Mouse (Mus musculus) G1E (cell line): ENCODE results near the gene Rbm28.

Source experiments
- CTCF ChIP-seq: IDR thresholded peaks from 2 replicates; pipeline ENCODE4 v1.5.1; 2012; ENCODE audit warnings: low read depth, low read length, inconsistent platforms, mixed read lengths
- GATA1 ChIP-seq: IDR thresholded peaks from 2 replicates; pipeline ENCODE4 v1.6.1; 2012; ENCODE audit warnings: borderline replicate concordance, low read length, inconsistent platforms, mixed read lengths
- GATA2 ChIP-seq: IDR thresholded peaks from 2 replicates; pipeline ENCODE4 v1.6.1; 2012; ENCODE audit warnings: low read depth, low read length, inconsistent platforms, borderline replicate concordance
- POLR2AphosphoS5 ChIP-seq: IDR thresholded peaks from 2 replicates; pipeline ENCODE4 v1.6.1; 2012; ENCODE audit warnings: low read depth, low read length, inconsistent platforms; ENCODE audit not compliant: insufficient replicate concordance
- TAL1 ChIP-seq: conservative IDR thresholded peaks from 2 replicates; pipeline ENCODE4 v1.6.1; 2012; ENCODE audit warnings: low read depth, low read length, inconsistent platforms, mixed read lengths

- no peak for TF ChIP-seq GATA2
- TF ChIP-seq GATA1 = no peak
- TF ChIP-seq CTCF = no peak
- TF ChIP-seq TAL1 = no peak
- TF ChIP-seq POLR2AphosphoS5 = no peak
Measured at GRCm38 (mm10) chr6:29145456-29146307, 19.1 kb downstream of the Rbm28 start.
